Mouse (Mus musculus): ENCODE data around the gene Naglu. TPM values are rescaled to one million over a fixed set of nuclear protein-coding genes. Genes with fewer than 3 reads are reported as not detected.

Gene Naglu
- polyA plus RNA-seq (2016; fragmentation: Nextera tagmentation; extraction: Ambion mirVana): 10.9 and 11.1 TPM in 2 replicates

GRCm38 (mm10) chr11:101069391-101070188 lies at the start of gene Naglu:
Naglu (plus strand) TSS chr11:101070012.
- ATAC-seq (ENCODE audit: low FRiP score, low read depth): peak; percentile 92
- H3K27ac ChIP-seq (replicated peaks): 0 out of 2 replicates have a peak within 1 kb of the TSS, but pooled peaks have one; percentile 20

GRCm38 (mm10) chr11:101023371-101023770 lies 46.4 kb upstream of the Naglu start:
- Histone ChIP-seq H3K4me2 (replicated peaks) (no peak overlapping the region), H3K4me1 (no peaks in the 10 kb centered on the region), H3K9ac (replicated peaks) (no peak overlapping the region), H3K4me3 (no peak overlapping the region), H3K9me3 (no peaks in the 10 kb centered on the region), H3K27me3 (no peaks in the 10 kb centered on the region), H3K36me3 (peaks cover 85% of the 10 kb centered on the region), H3K27ac (replicated peaks) (no peak overlapping the region)
- no peak for ATAC-seq (ENCODE audit: low FRiP score, low read depth)
- WGBS: 94% methylated on average over 12 of the region's 12 CpGs

More at GRCm38 (mm10) chr11:101069391-101070188, at the start of gene Naglu:
- H3K4me2 ChIP-seq (replicated peaks): peak within 1 kb of the TSS; percentile 99
- 4% methylated on average over 35 of the region's 35 CpGs for WGBS
- H3K9me3 ChIP-seq: no peaks in the 10 kb centered on the region
- H3K27me3 ChIP-seq: peaks cover 28% of the 10 kb centered on the region
- H3K9ac ChIP-seq (replicated peaks): peak within 1 kb of the TSS; percentile 80
- H3K4me3 ChIP-seq: peak within 1 kb of the TSS; percentile 85
- peaks cover 18% of the 10 kb centered on the region for H3K4me1 ChIP-seq
- H3K36me3 ChIP-seq: no peaks in the 10 kb centered on the region

GRCm38 (mm10) chr11:101024001-101024400 lies 45.8 kb upstream of the Naglu start:
- no peaks in the 10 kb centered on the region for H3K4me1 ChIP-seq
- H3K27ac ChIP-seq (replicated peaks): no peak overlapping the region
- WGBS: 95% methylated on average over 4 of the region's 4 CpGs
- no peak overlapping the region for H3K4me3 ChIP-seq
- H3K4me2 ChIP-seq (replicated peaks): no peak overlapping the region
- peaks cover 86% of the 10 kb centered on the region for H3K36me3 ChIP-seq
- no peak for ATAC-seq (ENCODE audit: low FRiP score, low read depth)
- no peaks in the 10 kb centered on the region for H3K27me3 ChIP-seq
- no peaks in the 10 kb centered on the region for H3K9me3 ChIP-seq
- H3K9ac ChIP-seq (replicated peaks): no peak overlapping the region

- Histone ChIP-seq H3K9me3 (no peaks in the 10 kb centered on the region), H3K4me2 (replicated peaks) (no peak overlapping the region), H3K36me3 (peaks cover 83% of the 10 kb centered on the region), H3K4me3 (no peak overlapping the region), H3K27me3 (no peaks in the 10 kb centered on the region), H3K9ac (replicated peaks) (no peak overlapping the region), H3K27ac (replicated peaks) (no peak overlapping the region), H3K4me1 (no peaks in the 10 kb centered on the region)
- no peak for ATAC-seq (ENCODE audit: low FRiP score, low read depth)
- 93% methylated on average over 11 of the region's 11 CpGs for WGBS
These were observed 42.7 kb upstream of the Naglu start for GRCm38 (mm10) chr11:101027121-101027520.

DNA sequence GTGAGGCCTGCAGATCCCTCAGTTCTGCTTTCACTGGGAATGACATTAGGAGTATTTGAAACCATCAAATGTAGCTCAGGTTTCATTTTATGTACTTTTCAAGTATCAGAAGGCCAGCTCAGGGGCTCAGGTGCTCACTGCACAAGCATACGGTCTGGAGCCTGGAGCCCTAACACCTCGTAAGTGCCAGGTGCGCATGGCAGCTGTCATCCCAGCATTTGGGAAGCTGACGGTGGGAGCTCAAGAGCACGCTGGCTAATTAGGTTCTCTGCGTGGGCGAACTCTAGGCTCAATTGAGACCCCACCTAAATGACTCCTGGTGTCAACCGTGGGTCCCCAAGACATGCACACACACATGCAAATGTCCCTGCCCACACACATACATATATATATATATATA lies 40.5 kb upstream of the Naglu start:
- Histone ChIP-seq H3K4me1 (no peaks in the 10 kb centered on the region), H3K9ac (replicated peaks) (no peak overlapping the region), H3K27me3 (no peaks in the 10 kb centered on the region), H3K27ac (replicated peaks) (no peak overlapping the region), H3K9me3 (no peaks in the 10 kb centered on the region), H3K4me2 (replicated peaks) (no peak overlapping the region), H3K4me3 (no peak overlapping the region), H3K36me3 (peaks cover 82% of the 10 kb centered on the region)
- WGBS: 94% methylated on average over 8 of the region's 8 CpGs
- ATAC-seq (ENCODE audit: low FRiP score, low read depth): no peak

DNA sequence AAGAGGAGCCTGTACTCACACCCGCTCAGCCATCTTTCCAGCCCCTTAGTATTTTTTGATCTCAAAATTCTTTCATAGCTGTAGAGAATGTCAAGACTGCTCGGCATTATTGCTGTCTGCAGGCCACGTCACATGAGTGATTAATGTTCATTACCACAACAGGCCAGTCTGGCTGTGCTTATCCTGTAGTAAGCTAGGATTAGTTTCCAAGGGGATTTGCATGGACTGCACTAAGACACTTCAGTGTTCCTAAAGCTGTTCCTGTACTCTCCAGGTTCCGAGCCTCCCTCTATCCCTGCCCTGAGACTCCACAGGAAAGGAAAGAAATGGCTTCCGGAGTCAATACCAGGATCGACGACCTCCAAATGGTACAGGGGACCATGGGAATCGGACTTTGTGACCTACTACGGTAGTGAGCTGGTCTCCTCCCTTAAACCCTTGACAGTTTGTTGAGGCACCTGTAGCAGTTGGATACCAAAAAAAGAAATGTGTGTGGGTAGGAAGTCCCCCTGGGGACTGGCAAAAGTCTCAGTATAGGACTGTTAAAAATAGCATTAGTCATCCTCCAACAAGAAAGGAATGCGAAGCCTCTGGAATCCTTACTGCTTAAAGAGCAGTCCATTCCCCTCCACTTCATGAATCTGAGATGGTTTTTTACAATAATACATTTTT lies 39.5 kb upstream of the Naglu start:
- Histone ChIP-seq H3K27me3 (no peaks in the 10 kb centered on the region), H3K9me3 (no peaks in the 10 kb centered on the region), H3K4me1 (no peaks in the 10 kb centered on the region), H3K9ac (replicated peaks) (no peak overlapping the region), H3K4me2 (replicated peaks) (no peak overlapping the region), H3K4me3 (no peak overlapping the region), H3K27ac (replicated peaks) (no peak overlapping the region), H3K36me3 (peaks cover 84% of the 10 kb centered on the region)
- 86% methylated on average over 10 of the region's 10 CpGs for WGBS
- ATAC-seq (ENCODE audit: low FRiP score, low read depth): no peak

GRCm38 (mm10) chr11:101030808-101031156 lies 39.0 kb upstream of the Naglu start:
- Histone ChIP-seq H3K4me3 (no peak overlapping the region), H3K4me2 (replicated peaks) (no peak overlapping the region), H3K27me3 (no peaks in the 10 kb centered on the region), H3K9ac (replicated peaks) (no peak overlapping the region), H3K9me3 (no peaks in the 10 kb centered on the region), H3K27ac (replicated peaks) (no peak overlapping the region), H3K4me1 (no peaks in the 10 kb centered on the region), H3K36me3 (peaks cover 83% of the 10 kb centered on the region)
- no peak for ATAC-seq (ENCODE audit: low FRiP score, low read depth)
- 95% methylated on average over 4 of the region's 4 CpGs for WGBS

DNA sequence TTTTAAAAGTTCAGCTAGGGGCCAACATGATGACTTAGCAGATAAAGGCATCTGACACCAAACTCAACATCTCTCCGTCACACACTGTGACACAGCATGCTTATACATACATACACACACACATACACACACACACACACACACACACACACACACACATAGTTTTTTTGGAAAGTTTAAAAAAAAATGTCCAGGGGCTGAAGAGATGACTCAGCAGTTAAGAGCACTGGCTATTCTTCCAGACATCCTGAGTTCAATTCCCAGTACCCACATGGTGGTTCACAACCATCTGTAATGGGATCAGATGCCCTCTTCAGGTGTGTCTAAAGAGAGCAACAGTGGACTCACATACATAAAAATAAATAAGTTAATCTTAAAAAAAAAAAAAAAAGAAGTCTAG lies 38.3 kb upstream of the Naglu start:
- H3K9ac ChIP-seq (replicated peaks): no peak overlapping the region
- H3K4me1 ChIP-seq: no peaks in the 10 kb centered on the region
- no peak for ATAC-seq (ENCODE audit: low FRiP score, low read depth)
- H3K27ac ChIP-seq (replicated peaks): no peak overlapping the region
- WGBS: 88% methylated on average over 1 of the region's 1 CpGs
- peaks cover 85% of the 10 kb centered on the region for H3K36me3 ChIP-seq
- H3K4me2 ChIP-seq (replicated peaks): no peak overlapping the region
- H3K9me3 ChIP-seq: no peaks in the 10 kb centered on the region
- H3K27me3 ChIP-seq: no peaks in the 10 kb centered on the region
- no peak overlapping the region for H3K4me3 ChIP-seq

DNA sequence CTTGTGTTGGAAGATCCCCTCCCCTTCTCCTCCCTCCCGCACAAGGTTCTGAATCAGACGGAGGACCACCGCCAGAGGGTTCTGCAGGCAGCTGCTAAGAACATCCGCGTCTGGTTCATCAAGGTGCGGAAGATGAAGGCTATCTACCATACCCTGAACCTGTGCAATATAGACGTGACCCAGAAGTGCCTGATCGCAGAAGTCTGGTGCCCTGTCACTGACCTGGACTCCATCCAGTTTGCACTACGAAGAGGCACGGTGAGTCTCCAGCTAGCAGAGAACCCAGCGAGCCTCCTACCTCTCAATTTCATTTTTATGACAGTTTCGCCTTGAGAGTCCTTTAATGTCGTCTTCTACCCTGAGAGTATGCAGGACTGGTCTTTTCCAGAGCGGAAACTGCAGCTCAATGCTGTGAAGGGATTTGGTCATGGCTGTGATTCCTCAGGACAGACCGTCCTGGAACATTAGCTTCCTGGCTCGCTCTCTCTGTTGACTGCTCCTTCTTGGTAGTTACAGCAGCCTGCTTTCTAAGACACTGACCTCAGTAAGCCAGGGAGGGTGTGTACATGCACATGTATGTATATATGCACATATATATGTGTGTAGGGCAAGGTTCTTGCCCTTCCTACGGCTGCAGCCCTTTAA lies 35.8 kb upstream of the Naglu start:
- Histone ChIP-seq H3K4me1 (no peaks in the 10 kb centered on the region), H3K27ac (replicated peaks) (no peak overlapping the region), H3K4me3 (no peak overlapping the region), H3K27me3 (no peaks in the 10 kb centered on the region), H3K9me3 (no peaks in the 10 kb centered on the region), H3K36me3 (peaks cover 88% of the 10 kb centered on the region), H3K4me2 (replicated peaks) (no peak overlapping the region), H3K9ac (replicated peaks) (no peak overlapping the region)
- no peak for ATAC-seq (ENCODE audit: low FRiP score, low read depth)
- WGBS: 95% methylated on average over 17 of the region's 17 CpGs

GRCm38 (mm10) chr11:101034614-101035327 lies 35.0 kb upstream of the Naglu start:
- H3K4me1 ChIP-seq: no peaks in the 10 kb centered on the region
- no peak overlapping the region for H3K4me2 ChIP-seq (replicated peaks)
- no peak for ATAC-seq (ENCODE audit: low FRiP score, low read depth)
- H3K9ac ChIP-seq (replicated peaks): no peak overlapping the region
- no peak overlapping the region for H3K27ac ChIP-seq (replicated peaks)
- no peak overlapping the region for H3K4me3 ChIP-seq
- H3K27me3 ChIP-seq: no peaks in the 10 kb centered on the region
- WGBS: 94% methylated on average over 8 of the region's 8 CpGs
- H3K9me3 ChIP-seq: no peaks in the 10 kb centered on the region
- H3K36me3 ChIP-seq: peaks cover 89% of the 10 kb centered on the region

GRCm38 (mm10) chr11:101035328-101035695 lies 34.5 kb upstream of the Naglu start:
- ATAC-seq (ENCODE audit: low FRiP score, low read depth): no peak
- H3K9me3 ChIP-seq: no peaks in the 10 kb centered on the region
- H3K36me3 ChIP-seq: peaks cover 89% of the 10 kb centered on the region
- H3K27me3 ChIP-seq: no peaks in the 10 kb centered on the region
- no peak overlapping the region for H3K27ac ChIP-seq (replicated peaks)
- WGBS: 92% methylated on average over 4 of the region's 4 CpGs
- no peaks in the 10 kb centered on the region for H3K4me1 ChIP-seq
- H3K4me3 ChIP-seq: no peak overlapping the region
- no peak overlapping the region for H3K4me2 ChIP-seq (replicated peaks)
- H3K9ac ChIP-seq (replicated peaks): no peak overlapping the region

GRCm38 (mm10) chr11:101037795-101038194 lies 32.0 kb upstream of the Naglu start:
- no peak overlapping the region for H3K9ac ChIP-seq (replicated peaks)
- no peak overlapping the region for H3K4me3 ChIP-seq
- H3K27me3 ChIP-seq: no peaks in the 10 kb centered on the region
- no peak overlapping the region for H3K4me2 ChIP-seq (replicated peaks)
- no peak for ATAC-seq (ENCODE audit: low FRiP score, low read depth)
- H3K4me1 ChIP-seq: no peaks in the 10 kb centered on the region
- 89% methylated on average over 10 of the region's 10 CpGs for WGBS
- no peaks in the 10 kb centered on the region for H3K9me3 ChIP-seq
- peaks cover 91% of the 10 kb centered on the region for H3K36me3 ChIP-seq
- no peak overlapping the region for H3K27ac ChIP-seq (replicated peaks)

Measured in midbrain, embryonic 12.5 days (tissue).